In genomic region chr8:92678407-92678806, GRCm38 (mm10) we compare ENCODE assay signal across 9 mouse cellular contexts. TPM values are rescaled to one million over a fixed set of nuclear protein-coding genes. Genes with fewer than 3 reads are reported as not detected.
A peak's percentile ranks its signal among the peaks of the same experiment; 100 is the strongest.
DNase-seq lines count a peak whose midpoint lies in the region; ATAC-seq and TF ChIP-seq lines count a peak whose summit lies in the region.
"Had no signal": no experiment of that assay in that cellular context is flagged by ENCODE, and none has a peak within 500 bp of the region (broad histone marks: within the 10 kb centered on the region; RNA-seq: fewer than 3 reads in every experiment).

No protein-coding gene starts in this region.

- H3K27me3 ChIP-seq in embryonic facial prominence, embryonic 12.5 days = peaks cover 76% of the 10 kb centered on the region
- H3K27me3 ChIP-seq in kidney, adult 2 months (replicated peaks; ENCODE audit: control insufficient read depth, insufficient read depth, low read length) = peaks cover 3% of the 10 kb centered on the region; the same call in 1 of the 2 replicates
- peaks cover 82% of the 10 kb centered on the region for H3K27me3 ChIP-seq in midbrain, embryonic 10.5 days (ENCODE audit: low read depth, poor library complexity, severe bottlenecking)

- H3K4me1 ChIP-seq in ES-E14 (ENCODE audit: control insufficient read depth in 2 of 2, insufficient read depth in 2 of 2, low read length in 2 of 2, poor library complexity in 1 of 2) = no peaks in the 10 kb centered on the region
- peaks cover 19% of the 10 kb centered on the region for H3K4me1 ChIP-seq in embryonic facial prominence, embryonic 12.5 days
- no peaks in the 10 kb centered on the region for H3K4me1 ChIP-seq in kidney, adult 2 months (ENCODE audit: control insufficient read depth, insufficient read depth, low read length)
- peaks cover 56% of the 10 kb centered on the region for H3K4me1 ChIP-seq in midbrain, embryonic 10.5 days

- in situ Hi-C loops in ES-E14 (cut with MboI; ENCODE audit: low sequenced_read_pairs in 2 of 2, unreplicated experiment in 2 of 2) = loop anchor here in 1 of 2 experiments (10.0 kb wide), 1 partner anchor 874 kb away; the partner anchor contains the start of gene Irx3

- H3K4me2 ChIP-seq in embryonic facial prominence, embryonic 12.5 days (replicated peaks) = peak overlapping the region; percentile 42

- no peak for DNase-seq in ES-E14 (ENCODE audit: low read depth, low spot score)
- DNase-seq in kidney, adult 2 months = peak; percentile 67
- peak; percentile 40 for DNase-seq in midbrain, embryonic 10.5 days (ENCODE audit: low spot score)
- DNase-seq in adrenal gland, postnatal 36 days = no peak
- DNase-seq in layer of hippocampus, adult 11-12 months (ENCODE audit: low spot score) = no peak
- DNase-seq in adrenal gland, adult 2 months = no peak

- no peak overlapping the region for H3K9ac ChIP-seq in ES-E14 (ENCODE audit: insufficient read depth, low read depth, low read length, poor library complexity, severe bottlenecking)
- no peak overlapping the region for H3K9ac ChIP-seq in embryonic facial prominence, embryonic 12.5 days

- H3K4me3 ChIP-seq in ES-E14 (ENCODE audit: insufficient read depth in 1 of 2, low read depth in 1 of 2, low read length in 2 of 2, poor library complexity in 1 of 2, severe bottlenecking in 1 of 2) = peak overlapping the region; percentile 3 to 23; a peak in 1 of 4 replicates
- H3K4me3 ChIP-seq in embryonic facial prominence, embryonic 12.5 days = peak overlapping the region; percentile 17
- no peak overlapping the region for H3K4me3 ChIP-seq in kidney, adult 2 months (ENCODE audit: insufficient read depth, low read depth, low read length)
- peak overlapping the region; percentile 40 for H3K4me3 ChIP-seq in midbrain, embryonic 10.5 days
- H3K4me3 ChIP-seq: left cerebral cortex, adult 2 months had no signal

- WGBS in embryonic facial prominence, embryonic 12.5 days = 11% methylated on average over 16 of the region's 16 CpGs
- 12% methylated on average over 16 of the region's 16 CpGs for WGBS in kidney, adult 2 months
- WGBS in midbrain, embryonic 10.5 days = 9% methylated on average over 16 of the region's 16 CpGs

- H3K27ac ChIP-seq in ES-E14 (ENCODE audit: insufficient read depth, low read depth, low read length, poor library complexity, severe bottlenecking) = no peak overlapping the region
- H3K27ac ChIP-seq in embryonic facial prominence, embryonic 12.5 days = no peak overlapping the region
- H3K27ac ChIP-seq in kidney, adult 2 months (ENCODE audit: insufficient read depth, low read depth, low read length) = no peak overlapping the region
- H3K27ac ChIP-seq in midbrain, embryonic 10.5 days (replicated peaks) = peak overlapping the region; percentile 55
- H3K27ac ChIP-seq: left cerebral cortex, adult 2 months had no signal

- TF ChIP-seq CTCF in kidney, adult 2 months (conservative IDR thresholded peaks at IDR 0.05; ENCODE audit: insufficient read depth, insufficient read length, low read depth, low read length) = no peak

- H3K9me3 ChIP-seq in ES-E14 (ENCODE audit: control insufficient read depth, insufficient read depth, low read depth, low read length) = no peaks in the 10 kb centered on the region
- no peaks in the 10 kb centered on the region for H3K9me3 ChIP-seq in embryonic facial prominence, embryonic 12.5 days
- no peaks in the 10 kb centered on the region for H3K9me3 ChIP-seq in midbrain, embryonic 10.5 days (replicated peaks)

- ATAC-seq in embryonic facial prominence, embryonic 12.5 days (ENCODE audit: insufficient number of reproducible peaks, insufficient read depth, low FRiP score, low TSS enrichment) = no peak
- ATAC-seq in activated CD4-positive, CD25-positive, alpha-beta regulatory T cell, adult 4 months = no peak

- no peaks in the 10 kb centered on the region for H3K36me3 ChIP-seq in ES-E14 (ENCODE audit: control insufficient read depth, insufficient read depth, low read length, poor library complexity, severe bottlenecking)
- H3K36me3 ChIP-seq in embryonic facial prominence, embryonic 12.5 days = no peaks in the 10 kb centered on the region
- no peaks in the 10 kb centered on the region for H3K36me3 ChIP-seq in kidney, adult 2 months (ENCODE audit: control insufficient read depth, insufficient read depth, low read length)
- H3K36me3 ChIP-seq in midbrain, embryonic 10.5 days = peaks cover 7% of the 10 kb centered on the region; the same call in 1 of the 2 replicates

- no peak for TF ChIP-seq POLR2A in kidney, adult 2 months (IDR thresholded peaks at IDR 0.05; ENCODE audit: low read depth, low read length)

TF ChIP-seq in ES-E14, 5 proteins besides CTCF, POLR2A, EP300 and RAD21:
- no peak for TF ChIP-seq HCFC1 (IDR thresholded peaks at IDR 0.05; ENCODE audit: borderline replicate concordance, insufficient read depth, low read length)
- TF ChIP-seq CHD2 (IDR thresholded peaks at IDR 0.05; ENCODE audit: low read depth, low read length) = no peak
- no peak for TF ChIP-seq ZNF384 (IDR thresholded peaks at IDR 0.05; ENCODE audit: low read depth, low read length)
- TF ChIP-seq ZC3H11A (IDR thresholded peaks at IDR 0.05; ENCODE audit: borderline replicate concordance, low read depth, low read length) = no peak
- TF ChIP-seq MAFK (IDR thresholded peaks at IDR 0.05; ENCODE audit: insufficient read depth, low read depth, low read length) = no peak
TF ChIP-seq in ES-E14: peak in this region for 0.

RNA-seq across cellular contexts. Expression of gene Irx6, which starts 4.3 kb away (rescaled TPM):
- not detected in 2 replicates for total RNA-seq in ES-E14 (2012; rRNA removed)
- 0.61 TPM in 2 replicates for polyA plus RNA-seq in embryonic facial prominence, embryonic 12.5 days (2016; fragmentation: Nextera tagmentation; extraction: Ambion mirVana)
- not detected in 2 replicates for polyA plus RNA-seq in kidney, adult 2 months (2012; rRNA removed)
- 2.3 and 3.0 TPM in 2 replicates for polyA plus RNA-seq in midbrain, embryonic 10.5 days (2016; fragmentation: Nextera tagmentation; extraction: Ambion mirVana)
- polyA plus RNA-seq in activated CD4-positive, CD25-positive, alpha-beta regulatory T cell, adult 4 months (2017; shearing (Covaris generic)) = not detected
- not detected for total RNA-seq in adrenal gland, postnatal 36 days (2021)
- not detected for total RNA-seq in adrenal gland, adult 2 months (2021)
- polyA plus RNA-seq in adrenal gland, adult 2 months (2012; rRNA removed) = not detected in 2 replicates

Comparison
In these comparisons a context has a peak if more than half of its experiments do, and no peak if none do; other contexts are left out.
1. DNase-seq: peak in kidney, adult 2 months (single experiment) and midbrain, embryonic 10.5 days (single experiment); none in ES-E14 (single experiment), adrenal gland, postnatal 36 days (0 of 2), layer of hippocampus, adult 11-12 months (single experiment) and adrenal gland, adult 2 months (single experiment).